Mouse (Mus musculus) embryonic facial prominence, embryonic 14.5 days (tissue): ENCODE results near the gene Dusp8. TPM values are rescaled to one million over a fixed set of nuclear protein-coding genes. Genes with fewer than 3 reads are reported as not detected.

ENCODE experiments used
- ATAC-seq: fragments of 200-750 bp; cut with Nextera tagmentation; 2 replicates; pipeline ENCODE4 v1.8.0; 2017; ENCODE audit warnings: low read depth, moderate number of reproducible peaks, moderate TSS enrichment
- DNase-seq: peaks from one replicate; pipeline ENCODE4 v3.0.0-alpha.2; 2015; ENCODE audit warnings: low spot score
- H3K27ac ChIP-seq: fragments of 300-500 bp; sonication (generic); replicated peaks from 2 replicates; pipeline ENCODE4 v1.5.1; 2014; ENCODE audit warnings: low read depth, mild to moderate bottlenecking, low read length, moderate library complexity
- H3K27me3 ChIP-seq: fragments of 300-500 bp; sonication (generic); replicated peaks from 2 replicates; pipeline ENCODE4 v1.6.1; 2014; ENCODE audit warnings: low read length; ENCODE audit not compliant: control insufficient read depth, insufficient read depth
- H3K36me3 ChIP-seq: fragments of 300-500 bp; sonication (generic); 2 replicates; pipeline ENCODE4 v1.6.1; 2014; ENCODE audit warnings: low read length, mixed read lengths; ENCODE audit not compliant: control insufficient read depth, insufficient read depth
- H3K4me1 ChIP-seq: fragments of 300-500 bp; sonication (generic); 2 replicates; pipeline ENCODE4 v1.6.1; 2014; ENCODE audit warnings: antibody characterized with exemption, low read length; ENCODE audit not compliant: control insufficient read depth, insufficient read depth
- H3K4me2 ChIP-seq: fragments of 300-500 bp; sonication (generic); 2 replicates; pipeline ENCODE4 v1.6.1; 2014; ENCODE audit warnings: low read depth, mild to moderate bottlenecking, low read length, moderate library complexity, mixed read lengths
- H3K4me3 ChIP-seq: fragments of 300-500 bp; sonication (generic); 2 replicates; pipeline ENCODE4 v1.5.1; 2014; ENCODE audit warnings: low read depth, mild to moderate bottlenecking, low read length
- H3K9ac ChIP-seq: fragments of 300-500 bp; sonication (generic); 2 replicates; pipeline ENCODE4 v1.6.1; 2014; ENCODE audit warnings: low read depth, mild to moderate bottlenecking, low read length, moderate library complexity, mixed read lengths
- H3K9me3 ChIP-seq: fragments of 300-500 bp; sonication (generic); 2 replicates; pipeline ENCODE4 v1.6.1; 2016; ENCODE audit warnings: low read length; ENCODE audit not compliant: control insufficient read depth
- WGBS: fragments of 180-500 bp; shearing (Covaris S2); extraction: QIAGEN DNeasy Blood & Tissue Kit; methylation state at CpG from one replicate; pipeline ENCODE4 v1.1.7; 2014; 5-methylcytosine and 5-hydroxymethylcytosine counted together
- polyA plus RNA-seq: library from polyadenylated mRNA; unstranded; fragments of >200 nt; fragmentation: Nextera tagmentation; extraction: Ambion mirVana; gene quantifications from 2 replicates; pipeline ENCODE4 v1.2.1, GENCODE M21; 2014

Dusp8 gene
- polyA plus RNA-seq, 1 experiment from 2014 or later = 11.1 TPM

- no peaks in the 10 kb centered on the region for H3K4me1 ChIP-seq
- H3K27ac ChIP-seq = no peak overlapping the region
- no peaks in the 10 kb centered on the region for H3K9me3 ChIP-seq
- no peaks in the 10 kb centered on the region for H3K27me3 ChIP-seq
- no peak for DNase-seq
- ATAC-seq = no peak
- WGBS = 17% methylated on average over 5 of the region's 5 CpGs
- no peak overlapping the region for H3K9ac ChIP-seq
- H3K36me3 ChIP-seq = no peaks in the 10 kb centered on the region
- H3K4me3 ChIP-seq = no peak overlapping the region
- H3K4me2 ChIP-seq = no peak overlapping the region
Observed at GRCm38 (mm10) chr7:142119632-142120031, 24.0 kb upstream of the Dusp8 start.

- H3K4me2 ChIP-seq = no peak overlapping the region
- H3K27me3 ChIP-seq = peaks cover 3% of the 10 kb centered on the region; the same call in 1 of the 2 replicates
- H3K36me3 ChIP-seq = no peaks in the 10 kb centered on the region
- H3K27ac ChIP-seq = no peak overlapping the region
- no peaks in the 10 kb centered on the region for H3K4me1 ChIP-seq
- no peak for DNase-seq
- WGBS = 48% methylated on average over 5 of the region's 5 CpGs
- H3K4me3 ChIP-seq = no peak overlapping the region
- no peak overlapping the region for H3K9ac ChIP-seq
- no peaks in the 10 kb centered on the region for H3K9me3 ChIP-seq
- no peak for ATAC-seq
Observed at GRCm38 (mm10) chr7:142104747-142105146, 9.1 kb upstream of the Dusp8 start.

DNA sequence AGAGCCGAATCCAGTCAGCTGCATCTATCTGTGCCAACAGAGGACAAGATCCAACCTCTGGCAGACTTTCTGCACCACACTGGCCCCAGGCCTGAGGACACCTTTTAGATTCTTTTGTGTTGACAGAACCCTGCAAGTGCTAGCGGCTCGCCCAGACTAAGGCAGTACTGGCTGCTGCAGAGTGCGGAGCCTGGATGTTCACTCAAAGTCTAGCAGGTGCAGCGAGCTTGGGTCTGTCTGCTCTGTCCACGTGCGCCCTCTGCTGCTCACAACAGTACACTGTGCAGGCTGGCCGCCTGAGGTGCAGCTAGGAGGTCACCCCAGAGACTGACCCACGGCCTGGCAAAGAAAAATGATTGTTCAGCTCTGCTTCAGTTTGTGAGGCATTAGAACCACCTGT is 2.1 kb upstream of the Dusp8 start:
- DNase-seq = peak; percentile 87
- no peaks in the 10 kb centered on the region for H3K9me3 ChIP-seq
- H3K27ac ChIP-seq = no peak overlapping the region
- peaks cover 53% of the 10 kb centered on the region for H3K27me3 ChIP-seq
- WGBS = 11% methylated on average over 9 of the region's 9 CpGs
- no peak overlapping the region for H3K4me3 ChIP-seq
- peak; percentile 79 for ATAC-seq
- no peaks in the 10 kb centered on the region for H3K36me3 ChIP-seq
- no peak overlapping the region for H3K4me2 ChIP-seq
- H3K9ac ChIP-seq = no peak overlapping the region
- peaks cover 3% of the 10 kb centered on the region for H3K4me1 ChIP-seq

GRCm38 (mm10) chr7:142096701-142097100 is 1.1 kb upstream of the Dusp8 start:
- no peaks in the 10 kb centered on the region for H3K36me3 ChIP-seq
- H3K4me1 ChIP-seq = peaks cover 3% of the 10 kb centered on the region
- no peaks in the 10 kb centered on the region for H3K9me3 ChIP-seq
- H3K27me3 ChIP-seq = peaks cover 64% of the 10 kb centered on the region
- H3K4me2 ChIP-seq = no peak overlapping the region
- ATAC-seq (no peak), DNase-seq (no peak)
- no peak overlapping the region for H3K27ac ChIP-seq
- no peak overlapping the region for H3K9ac ChIP-seq
- H3K4me3 ChIP-seq = no peak overlapping the region
- WGBS = 73% methylated on average over 4 of the region's 4 CpGs

DNA sequence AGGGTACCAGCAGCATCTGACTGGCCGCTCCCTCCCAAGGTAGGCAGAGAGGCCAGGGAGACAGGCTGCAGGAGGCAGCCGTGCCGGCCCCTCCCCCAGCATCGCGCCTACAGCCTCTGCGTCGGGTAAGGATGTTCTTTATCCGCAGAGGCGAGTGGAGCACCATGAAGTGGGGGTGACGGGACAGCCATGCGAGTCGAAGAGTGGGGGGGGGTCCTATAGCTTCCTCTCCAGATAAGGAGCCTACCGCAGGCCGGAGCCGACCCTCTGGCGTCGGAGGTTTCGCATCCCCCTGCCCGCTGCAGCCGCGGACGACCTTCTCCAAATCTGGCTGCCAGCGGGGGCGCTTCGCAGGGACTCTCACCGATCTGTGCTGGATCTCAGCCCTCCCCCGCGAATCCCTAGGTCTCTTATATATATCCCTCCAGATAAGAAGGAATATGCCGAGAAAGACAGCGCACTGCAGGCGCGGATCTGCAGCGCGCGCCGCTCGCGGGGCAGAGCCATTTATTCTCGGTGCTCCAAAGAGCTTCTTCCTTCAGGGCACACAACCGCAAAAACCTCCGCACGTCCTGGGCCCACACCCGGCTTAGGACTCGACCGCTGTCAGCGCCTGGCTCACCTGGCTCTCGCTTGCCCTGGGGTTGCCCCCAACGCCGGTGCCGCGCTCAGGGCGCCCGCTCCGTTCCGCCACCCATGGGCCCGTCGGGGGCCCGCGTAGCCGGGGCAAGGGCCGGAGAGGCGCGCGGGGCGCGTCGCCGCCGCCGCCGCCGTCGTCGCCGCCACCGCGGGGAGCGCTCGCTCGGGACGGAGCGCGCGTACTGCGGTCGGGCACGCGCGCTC is 1.1 kb downstream of the Dusp8 start:
- ATAC-seq (peak; percentile 34), DNase-seq (no peak)
- Histone ChIP-seq H3K9me3 (no peaks in the 10 kb centered on the region), H3K27me3 (peaks cover 81% of the 10 kb centered on the region), H3K36me3 (no peaks in the 10 kb centered on the region), H3K4me3 (peak overlapping the region; percentile 71), H3K4me1 (peaks cover 3% of the 10 kb centered on the region), H3K4me2 (peak overlapping the region; percentile 92), H3K27ac (peak overlapping the region; percentile 44; the same call in 1 of the 2 replicates), H3K9ac (peak overlapping the region; percentile 83)
- WGBS = 0% methylated on average over 47 of the region's 89 CpGs

DNA sequence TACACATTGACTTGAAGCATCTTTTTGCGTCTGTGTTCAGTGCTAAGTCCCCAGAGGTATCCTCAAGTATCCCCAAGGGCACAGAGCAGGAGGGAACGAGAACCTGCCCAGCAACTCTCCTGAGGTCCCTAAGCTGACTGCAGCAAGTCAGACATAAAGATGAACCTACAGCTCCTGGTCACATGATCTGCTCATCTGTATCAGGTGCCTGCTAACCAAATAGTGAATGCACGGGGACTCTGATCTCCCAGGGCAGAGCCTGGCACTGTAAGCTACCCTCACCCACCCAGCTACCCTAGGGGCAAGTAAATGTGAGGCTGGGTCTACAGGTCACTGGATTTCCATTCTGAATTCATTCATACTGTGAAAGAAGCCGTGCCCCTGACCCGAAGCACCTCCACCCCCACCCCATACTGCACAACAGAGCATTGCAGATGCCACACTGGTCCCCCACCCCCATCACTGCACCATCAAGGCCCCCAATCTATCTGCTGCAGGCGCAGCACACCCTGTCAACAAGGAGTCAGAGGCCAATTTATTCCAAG is 1.9 kb downstream of the Dusp8 start:
- no peak for DNase-seq
- Histone ChIP-seq H3K36me3 (no peaks in the 10 kb centered on the region), H3K4me3 (peak overlapping the region; percentile 71), H3K9ac (peak overlapping the region; percentile 83), H3K4me2 (peak overlapping the region; percentile 92), H3K27ac (no peak overlapping the region), H3K27me3 (peaks cover 86% of the 10 kb centered on the region), H3K9me3 (no peaks in the 10 kb centered on the region), H3K4me1 (peaks cover 3% of the 10 kb centered on the region)
- ATAC-seq = no peak
- WGBS = 29% methylated on average over 6 of the region's 6 CpGs

GRCm38 (mm10) chr7:142092991-142093390 is 2.7 kb downstream of the Dusp8 start:
- no peak overlapping the region for H3K27ac ChIP-seq
- peaks cover 3% of the 10 kb centered on the region for H3K4me1 ChIP-seq
- no peaks in the 10 kb centered on the region for H3K36me3 ChIP-seq
- no peaks in the 10 kb centered on the region for H3K9me3 ChIP-seq
- WGBS = 41% methylated on average over 1 of the region's 1 CpGs
- ATAC-seq (no peak), DNase-seq (no peak)
- no peak overlapping the region; the same call in 1 of the 2 replicates for H3K4me3 ChIP-seq
- no peak overlapping the region for H3K9ac ChIP-seq
- H3K27me3 ChIP-seq = peaks cover 89% of the 10 kb centered on the region
- H3K4me2 ChIP-seq = peak overlapping the region; percentile 92; the same call in 1 of the 2 replicates

- Histone ChIP-seq H3K27me3 (peaks cover 83% of the 10 kb centered on the region), H3K9ac (no peak overlapping the region), H3K36me3 (no peaks in the 10 kb centered on the region), H3K4me2 (peak overlapping the region; percentile 92; the same call in 1 of the 2 replicates), H3K4me3 (no peak overlapping the region), H3K9me3 (no peaks in the 10 kb centered on the region), H3K4me1 (peaks cover 3% of the 10 kb centered on the region), H3K27ac (no peak overlapping the region)
- WGBS = 3% methylated on average over 4 of the region's 4 CpGs
- ATAC-seq (no peak), DNase-seq (no peak)
Observed at GRCm38 (mm10) chr7:142091848-142092247, 3.8 kb downstream of the Dusp8 start.
